Mouse (Mus musculus): Measurements from ENCODE around the gene Cyth3.

Gene Cyth3

GRCm38 (mm10) chr5:143668884-143669283 lies 46.6 kb downstream of the Cyth3 start:
- DNase-seq (ENCODE audit: low spot score): no peak

- DNase-seq (ENCODE audit: low spot score): no peak
Measured at GRCm38 (mm10) chr5:143669393-143669792, 47.1 kb downstream of the Cyth3 start.

- DNase-seq (ENCODE audit: low spot score): no peak
Measured at GRCm38 (mm10) chr5:143669839-143670238, 47.6 kb downstream of the Cyth3 start.

GRCm38 (mm10) chr5:143670740-143671415 lies 48.6 kb downstream of the Cyth3 start:
- no peak for DNase-seq (ENCODE audit: low spot score)

GRCm38 (mm10) chr5:143674576-143674975 lies 52.3 kb downstream of the Cyth3 start:
- DNase-seq (ENCODE audit: low spot score): no peak

GRCm38 (mm10) chr5:143676218-143676985 lies 54.2 kb downstream of the Cyth3 start:
- DNase-seq (ENCODE audit: low spot score): no peak

GRCm38 (mm10) chr5:143677363-143677762 lies 55.1 kb downstream of the Cyth3 start:
- DNase-seq (ENCODE audit: low spot score): no peak

- no peak for DNase-seq (ENCODE audit: low spot score)
Measured at GRCm38 (mm10) chr5:143678634-143679271, 56.5 kb downstream of the Cyth3 start.

- no peak for DNase-seq (ENCODE audit: low spot score)
Measured at GRCm38 (mm10) chr5:143679654-143680053, 57.4 kb downstream of the Cyth3 start.

GRCm38 (mm10) chr5:143683696-143684095 lies 61.4 kb downstream of the Cyth3 start:
- no peak for DNase-seq (ENCODE audit: low spot score)

GRCm38 (mm10) chr5:143684911-143685390 lies 62.7 kb downstream of the Cyth3 start:
- DNase-seq (ENCODE audit: low spot score): no peak

GRCm38 (mm10) chr5:143686456-143686855 lies 64.2 kb downstream of the Cyth3 start:
- no peak for DNase-seq (ENCODE audit: low spot score)

GRCm38 (mm10) chr5:143687589-143687988 lies 65.3 kb downstream of the Cyth3 start:
- no peak for DNase-seq (ENCODE audit: low spot score)

- DNase-seq (ENCODE audit: low spot score): no peak
Measured at GRCm38 (mm10) chr5:143690392-143690791, 68.1 kb downstream of the Cyth3 start.

GRCm38 (mm10) chr5:143690926-143691325 lies 68.7 kb downstream of the Cyth3 start:
- DNase-seq (ENCODE audit: low spot score): no peak

- no peak for DNase-seq (ENCODE audit: low spot score)
Measured at GRCm38 (mm10) chr5:143696323-143696722, 74.1 kb downstream of the Cyth3 start.

- no peak for DNase-seq (ENCODE audit: low spot score)
Measured at GRCm38 (mm10) chr5:143698454-143698853, 76.2 kb downstream of the Cyth3 start.

GRCm38 (mm10) chr5:143700247-143700646 lies 78.0 kb downstream of the Cyth3 start:
- DNase-seq (ENCODE audit: low spot score): no peak

- DNase-seq (ENCODE audit: low spot score): no peak
Measured at GRCm38 (mm10) chr5:143701074-143701473, 78.8 kb downstream of the Cyth3 start.

GRCm38 (mm10) chr5:143704875-143705658 lies 82.8 kb downstream of the Cyth3 start:
- DNase-seq (ENCODE audit: low spot score): no peak

GRCm38 (mm10) chr5:143705659-143705982 lies 83.4 kb downstream of the Cyth3 start:
- no peak for DNase-seq (ENCODE audit: low spot score)

Data from retina, embryonic 14.5 days (tissue).